Mouse (Mus musculus) forebrain, embryonic 10.5 days (tissue): ENCODE data around the gene Srl. TPM values are rescaled to one million over a fixed set of nuclear protein-coding genes. Genes with fewer than 3 reads are reported as not detected.

ENCODE experiments used
- DNase-seq: peaks from one replicate; pipeline ENCODE4 v3.0.0-alpha.2; 2017; ENCODE audit warnings: low spot score; ENCODE audit errors: extremely low spot score
- H3K27ac ChIP-seq: fragments of 300-500 bp; sonication (generic); 2 replicates; pipeline ENCODE4 v1.5.1; 2016; ENCODE audit warnings: mild to moderate bottlenecking
- H3K27me3 ChIP-seq: fragments of 300-500 bp; sonication (generic); 2 replicates; pipeline ENCODE4 v1.6.1; 2016; ENCODE audit warnings: mild to moderate bottlenecking; ENCODE audit not compliant: poor library complexity, severe bottlenecking
- H3K36me3 ChIP-seq: fragments of 300-500 bp; sonication (generic); replicated peaks from 2 replicates; pipeline ENCODE4 v1.6.1; 2016; ENCODE audit warnings: mild to moderate bottlenecking, moderate library complexity
- H3K4me1 ChIP-seq: fragments of 300-500 bp; sonication (generic); 2 replicates; pipeline ENCODE4 v1.6.1; 2016
- H3K4me3 ChIP-seq: fragments of 300-500 bp; sonication (generic); 2 replicates; pipeline ENCODE4 v1.5.1; 2016; ENCODE audit warnings: mild to moderate bottlenecking, moderate library complexity
- H3K9me3 ChIP-seq: fragments of 300-500 bp; sonication (generic); 2 replicates; pipeline ENCODE4 v1.6.1; 2016; ENCODE audit warnings: mild to moderate bottlenecking, moderate library complexity
- WGBS: fragments of 180-500 bp; shearing (Covaris S2); methylation state at CpG from one replicate; pipeline ENCODE4 v1.1.7; 2016; 5-methylcytosine and 5-hydroxymethylcytosine counted together
- polyA plus RNA-seq: library from polyadenylated mRNA; unstranded; fragments of >200 nt; fragmentation: Nextera tagmentation; extraction: Ambion mirVana; gene quantifications from 2 replicates; pipeline ENCODE4 v1.2.1, GENCODE M21; 2016

Srl gene
- polyA plus RNA-seq, 1 experiment from 2014 or later, result 23.8 TPM

GRCm38 (mm10) chr16:4567912-4568311 lies 26.3 kb upstream of the Srl start:
- H3K36me3 ChIP-seq, result no peaks in the 10 kb centered on the region
- no peaks in the 10 kb centered on the region for H3K9me3 ChIP-seq
- H3K27ac ChIP-seq, result no peak overlapping the region
- peak; percentile 83 for DNase-seq
- WGBS, result 18% methylated on average over 4 of the region's 4 CpGs
- H3K27me3 ChIP-seq, result no peaks in the 10 kb centered on the region
- H3K4me3 ChIP-seq, result no peak overlapping the region
- peaks cover 11% of the 10 kb centered on the region for H3K4me1 ChIP-seq

- H3K27me3 ChIP-seq, result no peaks in the 10 kb centered on the region
- peak; percentile 75 for DNase-seq
- peaks cover 17% of the 10 kb centered on the region for H3K36me3 ChIP-seq
- H3K27ac ChIP-seq, result peak overlapping the region; percentile 98
- H3K9me3 ChIP-seq, result no peaks in the 10 kb centered on the region; the same call in 1 of the 2 replicates
- peak overlapping the region; percentile 90 for H3K4me3 ChIP-seq
- peaks cover 24% of the 10 kb centered on the region for H3K4me1 ChIP-seq
- WGBS, result 2% methylated on average over 43 of the region's 43 CpGs
These were observed 18.7 kb upstream of the Srl start for GRCm38 (mm10) chr16:4560145-4560952.

- no peaks in the 10 kb centered on the region for H3K27me3 ChIP-seq
- DNase-seq, result peak; percentile 93
- 0% methylated on average over 17 of the region's 17 CpGs for WGBS
These were observed 18.1 kb upstream of the Srl start, which contains the start of gene Tfap4 for GRCm38 (mm10) chr16:4559715-4560144. Tfap4 (minus strand) TSS chr16:4559854.

GRCm38 (mm10) chr16:4558980-4559631 lies 17.5 kb upstream of the Srl start:
- WGBS, result under 1% methylated on average over 43 of the region's 43 CpGs
- peaks cover 23% of the 10 kb centered on the region for H3K36me3 ChIP-seq
- peak overlapping the region; percentile 98 for H3K27ac ChIP-seq
- DNase-seq, result peak; percentile 76
- no peaks in the 10 kb centered on the region for H3K27me3 ChIP-seq
- H3K9me3 ChIP-seq, result no peaks in the 10 kb centered on the region; the same call in 1 of the 2 replicates
- peak overlapping the region; percentile 90 for H3K4me3 ChIP-seq
- peaks cover 24% of the 10 kb centered on the region for H3K4me1 ChIP-seq

More at GRCm38 (mm10) chr16:4559715-4560144, 18.1 kb upstream of the Srl start, which contains the start of gene Tfap4:
- Histone ChIP-seq H3K27ac (peak within 1 kb of the TSS; percentile 98), H3K4me1 (peaks cover 24% of the 10 kb centered on the region), H3K4me3 (peak within 1 kb of the TSS; percentile 90), H3K36me3 (peaks cover 22% of the 10 kb centered on the region), H3K9me3 (no peaks in the 10 kb centered on the region; the same call in 1 of the 2 replicates)

- peak overlapping the region; percentile 98 for H3K27ac ChIP-seq
- H3K36me3 ChIP-seq, result peaks cover 23% of the 10 kb centered on the region
- H3K27me3 ChIP-seq, result no peaks in the 10 kb centered on the region
- DNase-seq, result peak; percentile 93
- H3K9me3 ChIP-seq, result no peaks in the 10 kb centered on the region; the same call in 1 of the 2 replicates
- H3K4me1 ChIP-seq, result peaks cover 27% of the 10 kb centered on the region
- under 1% methylated on average over 38 of the region's 38 CpGs for WGBS
- peak overlapping the region; percentile 90 for H3K4me3 ChIP-seq
These were observed 16.9 kb upstream of the Srl start for GRCm38 (mm10) chr16:4558384-4558979.

- H3K27me3 ChIP-seq, result no peaks in the 10 kb centered on the region
- WGBS, result under 1% methylated on average over 19 of the region's 19 CpGs
- H3K4me3 ChIP-seq, result peak overlapping the region; percentile 90
- no peaks in the 10 kb centered on the region; the same call in 1 of the 2 replicates for H3K9me3 ChIP-seq
- H3K27ac ChIP-seq, result peak overlapping the region; percentile 98
- DNase-seq, result peak; percentile 56
- H3K4me1 ChIP-seq, result peaks cover 33% of the 10 kb centered on the region
- H3K36me3 ChIP-seq, result peaks cover 25% of the 10 kb centered on the region
These were observed 16.3 kb upstream of the Srl start for GRCm38 (mm10) chr16:4557949-4558348.

GRCm38 (mm10) chr16:4557085-4557484 lies 15.5 kb upstream of the Srl start:
- Histone ChIP-seq H3K4me3 (peak overlapping the region; percentile 90), H3K36me3 (peaks cover 32% of the 10 kb centered on the region), H3K4me1 (peaks cover 41% of the 10 kb centered on the region), H3K27ac (peak overlapping the region; percentile 98), H3K27me3 (no peaks in the 10 kb centered on the region), H3K9me3 (no peaks in the 10 kb centered on the region; the same call in 1 of the 2 replicates)
- 93% methylated on average over 1 of the region's 1 CpGs for WGBS
- DNase-seq, result no peak

GRCm38 (mm10) chr16:4555555-4555954 lies 13.9 kb upstream of the Srl start:
- H3K9me3 ChIP-seq, result no peaks in the 10 kb centered on the region; the same call in 1 of the 2 replicates
- WGBS, result 100% methylated on average over 1 of the region's 1 CpGs
- DNase-seq, result no peak
- H3K27ac ChIP-seq, result no peak overlapping the region
- peaks cover 47% of the 10 kb centered on the region for H3K36me3 ChIP-seq
- H3K27me3 ChIP-seq, result no peaks in the 10 kb centered on the region
- peaks cover 49% of the 10 kb centered on the region for H3K4me1 ChIP-seq
- H3K4me3 ChIP-seq, result no peak overlapping the region

GRCm38 (mm10) chr16:4552829-4553550 lies 11.4 kb upstream of the Srl start:
- no peaks in the 10 kb centered on the region for H3K27me3 ChIP-seq
- peak overlapping the region; percentile 18; the same call in 1 of the 2 replicates for H3K4me3 ChIP-seq
- WGBS, result 60% methylated on average over 6 of the region's 6 CpGs
- H3K36me3 ChIP-seq, result peaks cover 71% of the 10 kb centered on the region
- H3K9me3 ChIP-seq, result no peaks in the 10 kb centered on the region; the same call in 1 of the 2 replicates
- DNase-seq, result peak; percentile 40
- peaks cover 43% of the 10 kb centered on the region for H3K4me1 ChIP-seq
- peak overlapping the region; percentile 57 for H3K27ac ChIP-seq

GRCm38 (mm10) chr16:4551885-4552284 lies 10.3 kb upstream of the Srl start:
- peak overlapping the region; percentile 57 for H3K27ac ChIP-seq
- no peak overlapping the region for H3K4me3 ChIP-seq
- no peak for DNase-seq
- H3K4me1 ChIP-seq, result peaks cover 32% of the 10 kb centered on the region
- no peaks in the 10 kb centered on the region for H3K27me3 ChIP-seq
- 92% methylated on average over 12 of the region's 12 CpGs for WGBS
- peaks cover 79% of the 10 kb centered on the region for H3K36me3 ChIP-seq
- no peaks in the 10 kb centered on the region; the same call in 1 of the 2 replicates for H3K9me3 ChIP-seq

GRCm38 (mm10) chr16:4551056-4551455 lies 9.4 kb upstream of the Srl start:
- H3K9me3 ChIP-seq, result no peaks in the 10 kb centered on the region
- H3K27ac ChIP-seq, result no peak overlapping the region
- H3K27me3 ChIP-seq, result no peaks in the 10 kb centered on the region
- peak; percentile 60 for DNase-seq
- 46% methylated on average over 13 of the region's 13 CpGs for WGBS
- H3K4me3 ChIP-seq, result no peak overlapping the region
- peaks cover 80% of the 10 kb centered on the region for H3K36me3 ChIP-seq
- H3K4me1 ChIP-seq, result peaks cover 28% of the 10 kb centered on the region
